Mouse (Mus musculus): ENCODE data around the gene Nanos2. TPM values are rescaled to one million over a fixed set of nuclear protein-coding genes. Genes with fewer than 3 reads are reported as not detected.

Nanos2 gene
- polyA plus RNA-seq, 1 experiment from 2014 or later: not detected

DNA sequence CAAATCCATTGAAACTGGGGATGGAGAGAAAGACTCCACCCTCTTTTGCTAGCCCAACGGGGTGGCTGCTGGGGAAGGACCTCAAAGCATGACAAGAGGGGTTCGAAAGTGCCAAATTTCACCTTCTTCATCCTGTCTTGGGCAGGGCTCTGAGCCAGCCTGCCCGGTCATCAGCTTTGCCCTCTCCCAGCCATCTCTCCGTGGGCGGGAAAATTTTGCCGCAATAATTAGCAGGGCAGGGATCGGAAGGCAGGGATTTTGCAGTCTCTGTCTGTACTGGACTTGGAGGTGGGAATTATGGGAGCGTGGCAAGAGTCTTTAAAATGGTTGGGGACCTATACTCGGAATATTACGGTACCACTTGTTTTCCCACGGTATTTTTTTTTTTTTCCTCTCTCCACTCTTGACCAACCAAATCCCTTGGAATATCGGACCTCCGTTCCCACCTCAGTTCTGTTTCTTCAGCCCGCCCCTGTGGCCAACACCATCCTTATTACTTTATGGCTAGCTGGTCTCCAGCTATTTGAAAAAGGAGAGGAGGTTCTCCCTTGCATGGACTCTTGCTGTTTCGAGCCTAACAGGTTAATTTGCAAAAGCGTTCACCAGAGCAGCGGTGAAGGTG lies 24.9 kb upstream of the Nanos2 start:
- Histone ChIP-seq H3K4me2 (peak overlapping the region; percentile 56), H3K27me3 (replicated peaks) (peaks cover 75% of the 10 kb centered on the region), H3K36me3 (no peaks in the 10 kb centered on the region), H3K9me3 (replicated peaks) (0 out of 2 replicates have a peak, but pooled peaks cover 2% of the 10 kb centered on the region), H3K27ac (ENCODE audit: poor library complexity, severe bottlenecking) (no peak overlapping the region), H3K4me1 (replicated peaks) (peaks cover 25% of the 10 kb centered on the region), H3K9ac (no peak overlapping the region), H3K4me3 (peak overlapping the region; percentile 12)
- no peak for ATAC-seq (ENCODE audit: insufficient number of reproducible peaks, low FRiP score)
- whole genome bisulfite sequencing: 2% methylated on average over 17 of the region's 17 CpGs

DNA sequence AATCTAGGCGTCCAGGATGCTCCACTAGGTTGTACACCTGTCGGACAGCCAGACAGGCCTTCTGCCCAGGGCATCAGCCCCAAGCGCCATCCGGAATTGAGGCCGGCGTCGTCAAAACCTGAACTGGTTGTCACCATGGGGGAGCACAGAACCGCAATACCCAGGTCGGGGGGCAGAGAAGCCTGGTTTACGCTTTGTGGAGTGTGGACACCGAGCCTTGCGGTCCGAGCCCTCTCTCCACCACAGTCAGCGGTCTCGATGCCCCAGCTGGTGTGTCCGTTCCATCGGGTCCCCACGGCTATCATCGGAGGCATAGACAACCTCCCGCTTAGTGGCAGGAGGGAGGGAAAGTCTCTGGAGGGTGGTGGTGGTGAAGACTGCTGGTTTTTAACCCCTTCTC lies 24.4 kb upstream of the Nanos2 start:
- WGBS: under 1% methylated on average over 20 of the region's 20 CpGs
- H3K27ac ChIP-seq (ENCODE audit: poor library complexity, severe bottlenecking): no peak overlapping the region
- no peak overlapping the region for H3K9ac ChIP-seq

DNA sequence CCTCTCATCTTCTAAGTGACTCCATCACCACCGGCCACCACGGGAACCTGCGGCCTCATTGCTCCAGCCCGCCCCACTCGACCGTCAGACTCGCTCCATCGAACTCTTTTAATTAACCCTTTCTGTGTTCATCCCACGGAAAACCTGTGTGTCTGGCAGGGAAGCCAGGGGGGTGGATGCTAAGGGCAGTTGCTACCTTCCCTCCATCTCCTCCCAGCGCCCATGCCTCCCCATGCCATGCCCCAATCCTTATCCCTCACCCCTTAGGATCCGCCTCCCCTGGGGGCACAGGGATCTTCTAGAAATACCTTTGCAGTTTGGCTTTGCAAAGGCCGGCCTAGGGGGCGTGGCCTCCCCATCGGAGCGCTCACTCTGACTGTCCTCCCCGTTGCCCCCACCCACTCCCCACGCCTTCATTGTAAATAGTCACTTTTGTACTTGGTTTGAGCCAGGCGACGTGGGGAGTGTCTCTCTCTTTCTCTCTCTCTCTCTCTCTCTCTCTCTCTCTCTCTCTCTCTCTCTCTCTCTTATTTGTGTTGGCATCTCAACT lies 23.8 kb upstream of the Nanos2 start:
- no peaks in the 10 kb centered on the region for H3K36me3 ChIP-seq
- 0 out of 2 replicates have a peak, but pooled peaks cover 2% of the 10 kb centered on the region for H3K9me3 ChIP-seq (replicated peaks)
- H3K27ac ChIP-seq (ENCODE audit: poor library complexity, severe bottlenecking): no peak overlapping the region
- peak overlapping the region; percentile 56; the same call in 1 of the 2 replicates for H3K4me2 ChIP-seq
- peaks cover 18% of the 10 kb centered on the region for H3K4me1 ChIP-seq (replicated peaks)
- ATAC-seq (ENCODE audit: insufficient number of reproducible peaks, low FRiP score): no peak
- peak overlapping the region; percentile 12; the same call in 1 of the 2 replicates for H3K4me3 ChIP-seq
- H3K9ac ChIP-seq: no peak overlapping the region
- WGBS: under 1% methylated on average over 19 of the region's 19 CpGs
- peaks cover 73% of the 10 kb centered on the region for H3K27me3 ChIP-seq (replicated peaks)

More for the DNA sequence above, 24.4 kb upstream of the Nanos2 start:
- 0 out of 2 replicates have a peak, but pooled peaks cover 2% of the 10 kb centered on the region for H3K9me3 ChIP-seq (replicated peaks)
- peak overlapping the region; percentile 12 for H3K4me3 ChIP-seq
- H3K4me2 ChIP-seq: peak overlapping the region; percentile 56
- peaks cover 75% of the 10 kb centered on the region for H3K27me3 ChIP-seq (replicated peaks)
- H3K4me1 ChIP-seq (replicated peaks): peaks cover 20% of the 10 kb centered on the region
- ATAC-seq (ENCODE audit: insufficient number of reproducible peaks, low FRiP score): no peak
- no peaks in the 10 kb centered on the region for H3K36me3 ChIP-seq

DNA sequence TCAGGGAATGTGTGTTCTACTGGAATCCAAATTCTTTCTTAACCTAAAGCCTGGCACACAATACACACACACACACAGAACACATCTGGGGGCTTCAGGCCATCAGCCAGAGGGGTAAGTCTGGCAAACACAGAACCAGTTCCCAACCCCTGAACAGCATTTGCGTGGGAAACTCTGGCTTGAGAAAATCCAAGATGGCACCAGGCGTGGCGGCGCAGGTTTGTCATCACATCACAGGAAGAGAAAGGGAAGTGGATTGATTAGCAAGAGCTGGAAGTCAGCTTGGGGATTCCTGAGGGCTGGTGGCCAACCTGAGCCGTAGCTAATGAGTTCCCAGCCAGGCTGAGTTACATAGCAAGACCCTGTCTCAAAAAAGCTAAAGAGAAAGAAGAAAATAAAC lies 21.9 kb upstream of the Nanos2 start:
- Histone ChIP-seq H3K27ac (ENCODE audit: poor library complexity, severe bottlenecking) (no peak overlapping the region), H3K9me3 (replicated peaks) (0 out of 2 replicates have a peak, but pooled peaks cover 2% of the 10 kb centered on the region), H3K36me3 (no peaks in the 10 kb centered on the region), H3K4me2 (no peak overlapping the region), H3K9ac (no peak overlapping the region), H3K4me3 (no peak overlapping the region), H3K4me1 (replicated peaks) (peaks cover 15% of the 10 kb centered on the region), H3K27me3 (replicated peaks) (peaks cover 63% of the 10 kb centered on the region)
- no peak for ATAC-seq (ENCODE audit: insufficient number of reproducible peaks, low FRiP score)
- 72% methylated on average over 5 of the region's 5 CpGs for WGBS

DNA sequence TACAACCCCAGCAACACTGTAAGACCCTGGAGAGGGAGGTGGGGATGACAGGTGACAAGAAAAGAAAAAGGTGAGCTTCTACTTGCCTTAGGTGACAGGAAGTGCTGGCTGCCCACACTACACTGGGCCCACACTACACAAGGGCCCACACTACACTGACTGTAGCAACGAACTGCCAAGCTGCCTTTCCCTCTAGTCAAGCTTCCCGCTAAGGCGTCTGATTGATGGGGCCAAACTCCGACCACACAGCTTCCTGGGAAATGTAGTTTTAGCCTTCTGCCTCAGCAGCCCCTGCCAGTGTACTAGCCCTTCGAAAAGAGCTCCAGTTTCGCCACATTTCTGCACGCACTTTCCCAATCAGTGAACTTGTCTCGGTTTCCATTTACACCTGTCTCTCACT lies 19.6 kb upstream of the Nanos2 start:
- 9% methylated on average over 8 of the region's 8 CpGs for WGBS
- Histone ChIP-seq H3K9ac (no peak overlapping the region), H3K27me3 (replicated peaks) (peaks cover 43% of the 10 kb centered on the region), H3K4me3 (no peak overlapping the region), H3K36me3 (no peaks in the 10 kb centered on the region), H3K4me2 (no peak overlapping the region), H3K9me3 (replicated peaks) (0 out of 2 replicates have a peak, but pooled peaks cover 2% of the 10 kb centered on the region), H3K4me1 (replicated peaks) (peaks cover 10% of the 10 kb centered on the region), H3K27ac (ENCODE audit: poor library complexity, severe bottlenecking) (no peak overlapping the region)
- no peak for ATAC-seq (ENCODE audit: insufficient number of reproducible peaks, low FRiP score)

DNA sequence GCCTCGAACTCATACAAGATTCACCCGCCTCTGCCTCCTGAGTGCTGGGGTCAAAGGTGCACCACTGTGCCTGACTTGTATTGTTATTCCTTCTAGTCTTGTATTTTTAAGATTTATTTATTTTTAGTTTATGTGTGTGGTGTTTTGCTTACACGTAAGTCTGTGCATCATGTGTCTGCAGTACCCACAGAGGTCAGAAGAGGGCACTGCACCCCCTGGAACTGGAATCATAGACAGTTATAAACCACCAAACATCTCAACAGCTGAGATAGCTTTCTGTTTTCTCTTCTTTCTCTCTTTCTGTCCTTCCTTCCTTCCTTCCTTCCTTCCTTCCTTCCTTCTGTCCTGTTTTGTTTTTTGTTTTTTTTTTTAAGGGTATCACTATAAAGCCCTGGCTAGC lies 16.2 kb upstream of the Nanos2 start:
- peaks cover 11% of the 10 kb centered on the region for H3K27me3 ChIP-seq (replicated peaks)
- H3K4me1 ChIP-seq (replicated peaks): no peaks in the 10 kb centered on the region
- no peak overlapping the region for H3K9ac ChIP-seq
- no peak for ATAC-seq (ENCODE audit: insufficient number of reproducible peaks, low FRiP score)
- H3K27ac ChIP-seq (ENCODE audit: poor library complexity, severe bottlenecking): no peak overlapping the region
- H3K9me3 ChIP-seq (replicated peaks): no peaks in the 10 kb centered on the region
- H3K36me3 ChIP-seq: no peaks in the 10 kb centered on the region
- H3K4me2 ChIP-seq: no peak overlapping the region
- H3K4me3 ChIP-seq: no peak overlapping the region
- 81% methylated on average over 3 of the region's 3 CpGs for WGBS

DNA sequence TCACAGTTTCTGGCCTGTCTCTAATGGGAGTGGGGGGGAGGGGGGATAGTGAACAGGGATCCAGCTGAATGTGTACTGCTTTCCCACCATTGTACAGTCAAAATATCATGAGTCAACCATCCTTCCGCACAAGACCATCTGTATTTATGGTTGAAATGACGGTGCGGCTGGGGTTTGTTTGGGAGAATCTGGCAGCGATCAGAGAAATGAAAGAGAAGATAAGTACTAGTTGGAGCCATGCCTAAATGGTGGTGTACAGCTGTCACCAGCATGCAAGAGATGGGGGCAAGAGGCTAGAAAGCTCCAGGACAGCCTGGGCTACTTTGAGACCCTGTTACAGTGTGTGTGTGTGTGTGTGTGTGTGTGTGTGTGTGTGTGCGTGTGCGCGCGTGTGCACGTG lies 8.8 kb upstream of the Nanos2 start:
- Histone ChIP-seq H3K4me3 (no peak overlapping the region), H3K9ac (no peak overlapping the region), H3K27ac (ENCODE audit: poor library complexity, severe bottlenecking) (no peak overlapping the region), H3K27me3 (replicated peaks) (no peaks in the 10 kb centered on the region), H3K36me3 (no peaks in the 10 kb centered on the region), H3K4me2 (no peak overlapping the region), H3K9me3 (replicated peaks) (no peaks in the 10 kb centered on the region), H3K4me1 (replicated peaks) (no peaks in the 10 kb centered on the region)
- 88% methylated on average over 9 of the region's 9 CpGs for WGBS
- ATAC-seq (ENCODE audit: insufficient number of reproducible peaks, low FRiP score): no peak

DNA sequence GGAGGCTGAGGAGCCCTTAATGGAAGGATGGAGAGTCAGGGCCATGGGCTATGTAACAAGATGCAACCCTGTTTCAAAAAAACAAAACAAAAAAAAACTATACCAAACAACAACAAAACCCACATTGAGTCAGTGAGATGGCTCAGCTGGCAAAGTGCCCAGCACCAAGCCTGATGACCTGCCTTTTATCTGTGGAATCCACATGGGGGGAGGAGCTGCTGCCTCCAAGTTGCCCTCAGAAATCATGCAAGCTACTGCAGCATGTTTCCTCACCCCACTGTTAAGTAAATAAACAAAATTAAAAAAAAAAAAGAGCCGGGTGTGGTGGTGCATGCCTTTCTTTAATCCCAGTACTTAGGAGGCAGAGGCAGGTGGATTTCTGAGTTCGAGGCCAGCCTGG lies 697 bp upstream of the Nanos2 start:
- Histone ChIP-seq H3K4me2 (no peak overlapping the region), H3K36me3 (no peaks in the 10 kb centered on the region), H3K9ac (no peak overlapping the region), H3K4me3 (no peak overlapping the region), H3K27me3 (replicated peaks) (peaks cover 18% of the 10 kb centered on the region), H3K27ac (ENCODE audit: poor library complexity, severe bottlenecking) (no peak overlapping the region), H3K4me1 (replicated peaks) (peaks cover 9% of the 10 kb centered on the region), H3K9me3 (replicated peaks) (no peaks in the 10 kb centered on the region)
- 58% methylated on average over 2 of the region's 2 CpGs for WGBS
- ATAC-seq (ENCODE audit: insufficient number of reproducible peaks, low FRiP score): no peak

DNA sequence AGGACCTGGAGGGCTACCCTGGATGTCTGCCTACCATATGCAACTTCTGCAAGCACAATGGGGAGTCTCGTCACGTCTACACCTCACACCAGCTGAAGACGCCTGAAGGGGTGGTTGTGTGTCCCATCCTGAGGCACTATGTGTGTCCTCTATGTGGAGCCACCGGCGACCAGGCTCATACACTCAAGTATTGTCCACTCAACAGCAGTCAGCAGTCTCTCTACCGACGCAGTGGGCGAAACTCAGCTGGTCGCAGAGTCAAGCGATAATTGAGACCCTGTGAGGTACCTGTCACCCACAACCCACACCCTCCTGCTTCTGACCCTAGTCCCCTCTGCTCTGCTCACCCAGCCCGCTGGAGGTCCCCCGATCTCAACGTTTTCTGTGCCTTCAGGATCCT lies 547 bp downstream of the Nanos2 start:
- H3K4me1 ChIP-seq (replicated peaks): peaks cover 18% of the 10 kb centered on the region

DNA sequence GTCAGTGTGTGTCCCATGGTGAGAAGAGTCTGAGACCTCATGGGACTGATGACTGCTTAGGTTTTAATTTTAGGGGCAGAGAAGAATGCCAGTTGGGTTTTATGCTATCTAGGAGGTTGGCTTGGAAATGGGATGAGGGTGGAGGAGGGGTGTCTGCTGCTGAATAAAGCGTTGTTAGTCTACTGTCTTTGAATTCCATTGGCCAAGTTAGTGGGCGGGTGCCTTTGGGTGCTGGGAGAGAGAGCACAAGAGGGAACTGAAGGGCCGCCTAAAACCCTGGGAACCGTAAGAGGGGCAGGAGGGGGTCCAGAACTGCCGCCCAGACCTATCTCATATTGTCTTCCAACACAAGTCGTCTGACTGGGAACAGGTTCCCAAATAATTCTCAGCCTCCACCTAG lies 1.6 kb downstream of the Nanos2 start:
- Histone ChIP-seq H3K36me3 (no peaks in the 10 kb centered on the region), H3K27me3 (replicated peaks) (peaks cover 40% of the 10 kb centered on the region), H3K4me1 (replicated peaks) (peaks cover 18% of the 10 kb centered on the region), H3K4me3 (no peak overlapping the region), H3K9ac (no peak overlapping the region), H3K27ac (ENCODE audit: poor library complexity, severe bottlenecking) (no peak overlapping the region), H3K9me3 (replicated peaks) (no peaks in the 10 kb centered on the region), H3K4me2 (no peak overlapping the region)
- ATAC-seq (ENCODE audit: insufficient number of reproducible peaks, low FRiP score): no peak
- 59% methylated on average over 6 of the region's 6 CpGs for WGBS

More for the DNA sequence above, 547 bp downstream of the Nanos2 start:
- WGBS: 63% methylated on average over 13 of the region's 13 CpGs
- Histone ChIP-seq H3K9ac (no peak overlapping the region), H3K36me3 (no peaks in the 10 kb centered on the region), H3K27ac (ENCODE audit: poor library complexity, severe bottlenecking) (no peak overlapping the region), H3K4me2 (no peak overlapping the region), H3K9me3 (replicated peaks) (no peaks in the 10 kb centered on the region), H3K27me3 (replicated peaks) (peaks cover 30% of the 10 kb centered on the region), H3K4me3 (no peak overlapping the region)
- ATAC-seq (ENCODE audit: insufficient number of reproducible peaks, low FRiP score): no peak

DNA sequence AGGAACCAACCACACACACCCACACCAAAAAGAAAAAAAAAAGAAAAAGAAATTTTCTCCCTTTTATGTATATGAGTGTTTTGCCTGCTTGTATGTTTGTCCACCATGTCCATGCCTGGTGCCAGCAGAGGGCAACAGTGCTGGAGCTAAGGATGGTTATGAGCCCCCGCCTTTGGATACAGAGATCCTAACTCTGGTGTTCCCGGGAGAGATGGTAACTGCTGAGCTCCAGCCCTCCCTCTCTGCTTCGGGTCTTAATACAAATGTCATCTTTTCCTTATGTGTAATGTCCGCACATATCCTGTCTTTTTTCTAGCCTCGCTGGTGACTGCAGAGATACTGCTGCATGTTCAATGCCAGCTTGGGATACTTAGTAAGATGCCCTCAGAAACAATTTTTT lies 2.8 kb downstream of the Nanos2 start:
- peaks cover 41% of the 10 kb centered on the region for H3K27me3 ChIP-seq (replicated peaks)
- H3K36me3 ChIP-seq: peaks cover 4% of the 10 kb centered on the region; the same call in 1 of the 2 replicates
- no peak for ATAC-seq (ENCODE audit: insufficient number of reproducible peaks, low FRiP score)
- no peak overlapping the region for H3K9ac ChIP-seq
- H3K4me3 ChIP-seq: peak overlapping the region; percentile 52
- H3K4me2 ChIP-seq: peak overlapping the region; percentile 82
- peaks cover 18% of the 10 kb centered on the region for H3K4me1 ChIP-seq (replicated peaks)
- H3K9me3 ChIP-seq (replicated peaks): no peaks in the 10 kb centered on the region
- WGBS: 18% methylated on average over 5 of the region's 5 CpGs
- peak overlapping the region; percentile 76; the same call in 1 of the 2 replicates for H3K27ac ChIP-seq (ENCODE audit: poor library complexity, severe bottlenecking)

Measured in heart, embryonic 12.5 days (tissue).